Mouse (Mus musculus) cerebellum, adult 2 months (tissue): ENCODE data around the gene Abhd4.

Source experiments
- CTCF ChIP-seq: fragments of 200-500 bp; IDR thresholded peaks from 2 replicates; pipeline ENCODE4 v1.5.1; 2011; ENCODE audit warnings: low read depth, mild to moderate bottlenecking, control low read depth, low read length, moderate library complexity, borderline replicate concordance; ENCODE audit not compliant: insufficient read depth
- POLR2A ChIP-seq: fragments of 200-500 bp; IDR thresholded peaks from 2 replicates; pipeline ENCODE4 v1.6.1; 2011; ENCODE audit warnings: low read length, control low read depth, borderline replicate concordance; ENCODE audit not compliant: insufficient read depth

DNA sequence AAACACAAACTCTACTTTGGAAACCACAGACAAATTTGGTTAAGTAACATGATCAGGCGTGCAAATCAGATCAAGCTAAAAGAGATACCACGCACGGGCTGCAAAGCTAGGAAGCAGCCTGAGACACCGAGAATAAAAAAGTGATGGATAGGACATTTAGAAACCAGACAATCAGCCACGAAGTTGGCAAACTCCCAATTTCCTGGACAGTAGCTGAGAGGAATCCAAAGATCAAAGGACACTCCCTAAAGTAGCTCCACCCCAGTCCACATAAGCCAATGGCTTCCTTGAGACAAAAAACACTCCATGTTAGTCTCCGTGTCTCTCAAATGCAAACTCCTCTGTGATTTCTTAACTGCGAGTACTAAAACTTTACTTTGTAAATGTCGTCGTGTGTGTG is 4.7 kb upstream of the Abhd4 start:
- TF ChIP-seq CTCF (no peak), POLR2A (no peak)
